Mouse (Mus musculus): Measurements from ENCODE around the gene Lima1.

DNA sequence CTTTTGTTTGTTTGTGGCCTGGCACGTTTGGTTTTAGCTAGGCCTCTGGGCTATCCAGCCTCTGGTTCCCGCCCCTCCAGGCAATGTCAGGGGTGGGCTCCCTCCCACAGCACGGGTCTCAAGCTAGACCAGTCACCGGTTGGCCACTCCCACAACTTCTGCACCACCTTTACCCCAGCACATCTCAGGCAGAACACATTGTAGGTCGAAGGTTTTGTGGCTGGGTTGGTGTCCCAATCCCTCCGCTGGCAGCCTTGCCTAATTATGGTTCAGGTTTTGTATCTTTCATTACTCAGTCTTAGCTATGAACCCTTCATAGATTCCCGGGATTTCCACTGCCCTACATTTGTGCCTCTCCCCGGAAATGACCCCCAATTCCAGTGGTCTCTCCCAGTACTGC lies 17.8 kb downstream of the Lima1 start:
- TF ChIP-seq CTCF (IDR thresholded peaks at IDR 0.05; ENCODE audit: insufficient read depth, low read length) (no peak), POLR2A (IDR thresholded peaks at IDR 0.05; ENCODE audit: borderline replicate concordance, extremely low read depth, low read depth, low read length) (no peak)
